Mouse (Mus musculus): ENCODE measurements around the gene Arid5b.
"Not testable (repeated sequence)": the region's sequence is repeated elsewhere in the genome, so short reads cannot be mapped to it uniquely, and the experiment has no call there.

Arid5b gene

DNA sequence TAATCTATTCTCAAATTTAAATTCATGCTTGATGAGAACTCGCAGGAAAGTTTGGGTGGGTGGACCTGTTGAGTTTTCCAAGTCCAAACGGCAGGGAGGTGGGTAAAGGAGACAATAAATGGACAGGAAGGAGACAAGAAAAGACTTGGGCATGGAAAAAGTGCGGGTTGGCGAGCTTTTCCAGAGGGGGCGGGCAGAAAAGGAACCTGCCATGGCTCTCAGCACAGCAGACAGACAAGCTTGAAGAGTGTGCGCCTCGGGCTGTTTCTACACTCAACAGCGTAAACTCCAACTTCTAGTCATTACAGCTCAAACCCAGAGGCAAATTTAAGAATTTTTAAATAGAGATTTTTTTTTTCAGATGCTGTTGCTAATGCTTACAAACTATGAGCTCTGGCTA lies 168.4 kb downstream of the Arid5b start:
- no peak for DNase-seq (ENCODE audit: low read depth, low spot score)

DNA sequence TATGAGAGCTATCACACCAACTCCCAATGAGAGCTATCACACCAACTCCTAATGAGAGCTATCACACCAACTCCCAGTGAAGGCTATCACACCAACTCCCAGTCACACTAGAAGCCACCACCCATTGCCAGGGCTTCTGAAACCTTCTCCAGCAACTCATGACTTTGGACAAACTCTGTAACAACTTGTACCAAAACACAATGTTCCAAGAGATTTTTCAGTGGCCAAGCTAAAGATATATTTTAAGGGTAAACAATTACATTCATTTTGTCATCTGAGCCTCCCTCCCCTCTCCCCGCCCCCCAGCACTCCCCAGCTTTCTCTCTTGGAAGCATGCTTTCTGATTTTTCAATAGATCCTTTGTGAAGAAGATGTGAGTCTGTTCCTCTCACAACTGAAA lies 168.9 kb downstream of the Arid5b start:
- no peak for DNase-seq (ENCODE audit: low read depth, low spot score)

DNA sequence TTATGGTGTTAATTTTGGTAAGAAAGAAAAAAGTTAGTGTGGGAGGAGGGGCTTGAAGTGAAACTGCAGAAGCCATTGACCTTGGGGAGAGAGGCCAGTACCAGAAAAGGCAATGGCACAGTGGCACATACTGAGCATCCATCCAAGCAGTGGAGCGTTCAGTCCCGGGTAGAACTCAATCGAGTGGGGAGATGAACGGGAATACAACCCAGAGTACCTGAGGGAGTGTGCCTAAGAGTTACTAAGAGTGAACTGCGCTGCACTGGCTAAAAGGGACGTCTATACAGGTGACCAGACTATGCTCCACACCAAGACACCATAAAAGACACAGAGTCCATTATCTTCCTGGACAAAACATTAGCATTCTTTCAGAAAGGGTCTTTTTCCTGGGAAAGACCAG lies 170.8 kb downstream of the Arid5b start:
- DNase-seq (ENCODE audit: low read depth, low spot score) = no peak

DNA sequence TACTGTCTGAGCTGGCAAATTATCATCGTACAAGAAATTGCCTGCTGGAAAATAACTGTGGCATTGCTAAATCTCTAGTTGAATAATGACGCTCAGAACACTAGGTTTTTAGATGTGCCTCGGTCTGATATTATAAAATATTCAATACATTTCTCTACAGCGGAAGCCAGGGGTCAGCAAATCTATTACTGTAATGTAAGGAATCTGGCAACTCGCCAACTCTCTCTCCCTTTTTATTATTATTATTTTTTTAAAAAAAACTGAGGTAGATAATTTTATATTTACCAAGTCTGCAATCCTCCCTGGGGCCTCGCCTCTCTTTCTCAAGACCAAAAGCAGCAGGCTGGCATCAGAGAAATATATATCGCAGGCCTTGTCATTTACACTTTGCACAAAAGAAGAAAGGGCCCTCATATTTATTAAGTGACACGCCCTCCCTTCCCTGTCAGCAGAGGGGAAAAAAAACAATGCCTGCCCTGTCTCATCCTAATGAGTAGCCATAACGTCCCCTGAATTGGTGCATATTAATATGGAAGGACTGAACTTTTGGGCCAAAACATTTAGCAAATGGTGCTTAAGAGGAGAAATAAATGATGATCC lies 172.1 kb downstream of the Arid5b start:
- no peak for DNase-seq (ENCODE audit: low read depth, low spot score)

DNA sequence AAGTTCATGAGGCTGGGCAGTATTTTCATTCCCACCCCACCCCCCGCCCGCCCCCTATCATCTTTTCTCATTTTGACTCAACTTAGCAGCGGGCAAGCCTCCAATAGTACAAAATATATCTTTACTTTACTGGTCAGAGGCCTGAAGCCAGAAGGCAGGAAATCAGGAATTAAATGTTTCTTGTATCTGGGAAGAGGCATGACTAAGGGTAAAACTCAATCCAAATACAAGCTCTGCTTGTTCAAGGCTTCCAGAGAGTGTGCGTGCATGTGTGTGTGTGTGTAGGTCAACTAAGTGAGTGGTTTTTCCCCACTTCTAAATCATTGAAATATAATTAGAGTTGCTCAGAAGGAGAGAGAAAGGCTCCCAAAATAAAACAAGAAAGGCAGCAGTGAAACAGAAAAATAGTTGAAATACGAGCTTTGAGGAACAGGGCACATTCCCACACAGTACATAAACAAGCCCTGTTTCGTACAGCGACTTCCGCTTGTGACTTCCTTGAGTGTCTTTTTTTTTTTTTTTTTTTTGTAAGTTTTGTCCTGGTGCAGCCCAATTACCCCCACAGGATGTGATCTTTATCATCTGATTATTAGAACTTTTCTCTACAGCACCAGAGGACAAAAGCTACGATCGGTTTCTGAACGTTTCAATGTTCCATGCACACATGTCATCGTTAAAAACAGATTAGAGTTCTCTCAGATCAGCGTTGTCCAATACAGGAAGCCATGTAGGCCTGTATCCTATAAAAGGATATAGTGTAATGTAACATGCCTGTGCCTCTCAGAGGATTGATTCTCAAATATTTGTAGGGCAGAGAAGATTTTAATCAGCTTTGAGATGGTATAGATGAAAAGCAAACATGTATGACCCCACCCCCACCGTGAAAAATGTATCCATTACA lies 173.4 kb downstream of the Arid5b start:
- no peak for DNase-seq (ENCODE audit: low read depth, low spot score)

DNA sequence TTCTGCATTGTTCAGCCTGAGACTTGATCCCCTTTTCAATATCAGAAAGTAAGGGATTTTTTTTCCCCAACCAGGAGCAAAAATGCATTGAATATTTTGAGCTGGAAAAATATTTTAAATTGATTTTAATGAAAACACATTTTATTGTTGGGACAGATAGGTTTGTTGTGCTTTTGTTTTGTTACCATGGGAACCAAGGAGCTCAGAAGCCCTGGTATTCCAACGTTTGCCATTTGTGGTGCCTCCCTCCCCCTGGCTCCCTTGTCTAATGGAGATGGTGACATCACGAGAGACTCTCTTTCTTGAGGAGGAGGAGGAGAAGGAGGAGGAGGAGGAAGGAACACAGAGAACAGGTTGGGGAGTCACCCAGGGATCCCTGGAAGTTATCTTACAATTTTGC lies 174.1 kb downstream of the Arid5b start:
- no peak for DNase-seq (ENCODE audit: low read depth, low spot score)

DNA sequence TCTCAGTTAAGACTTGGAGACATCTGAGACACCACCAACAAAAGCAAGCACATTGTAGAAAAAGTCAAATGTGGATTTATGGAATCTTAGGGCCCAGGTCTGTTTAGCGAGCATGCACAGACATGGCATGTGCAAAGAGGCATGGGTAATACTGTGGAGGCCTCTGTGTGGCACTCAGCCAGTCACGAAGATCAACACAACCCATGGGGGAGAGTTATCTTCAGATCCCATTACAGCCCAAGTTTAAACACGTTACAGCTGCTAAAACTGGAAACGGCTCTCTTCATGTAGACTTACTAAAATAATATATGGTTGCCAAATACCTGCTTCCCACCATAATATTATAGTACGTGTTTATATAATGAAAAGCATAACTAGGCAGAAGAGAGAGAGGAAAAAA lies 174.6 kb downstream of the Arid5b start:
- DNase-seq (ENCODE audit: low read depth, low spot score) = no peak

DNA sequence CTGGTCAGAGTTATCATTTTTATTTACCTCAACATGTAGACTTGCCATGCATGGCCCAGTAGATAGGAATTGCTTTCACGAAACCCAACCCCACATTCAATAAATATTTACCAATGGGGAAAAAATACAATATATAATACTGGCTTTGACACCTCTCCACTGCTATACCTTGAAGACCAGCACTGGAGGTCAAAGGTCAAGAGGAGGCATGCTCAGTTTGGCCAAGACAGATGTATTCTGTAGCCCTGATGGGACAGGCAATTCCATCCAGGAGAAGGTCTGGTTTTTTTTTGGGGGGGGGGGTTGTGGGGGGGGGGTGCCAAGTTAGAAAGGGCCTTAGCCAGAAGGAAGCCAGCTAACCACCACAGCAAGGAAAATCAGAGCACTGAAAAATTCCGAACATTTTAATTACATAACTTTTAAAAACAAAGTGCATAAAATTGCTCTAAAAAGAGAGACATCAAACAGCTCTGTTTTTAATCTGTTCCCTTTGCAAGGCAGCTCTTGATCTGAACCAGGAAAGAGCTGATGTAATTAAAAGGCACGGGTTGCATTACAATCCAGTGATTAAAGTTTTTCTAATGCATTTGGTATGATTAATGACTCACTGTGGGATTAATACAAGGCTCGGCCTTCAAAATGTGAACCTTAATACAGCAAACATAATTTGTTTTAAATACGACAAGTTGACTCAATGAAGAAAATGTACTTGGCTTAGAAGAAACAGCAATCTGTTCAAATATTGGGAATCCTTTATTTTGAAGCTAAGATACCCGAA lies 175.3 kb downstream of the Arid5b start:
- no peak for DNase-seq (ENCODE audit: low read depth, low spot score)

DNA sequence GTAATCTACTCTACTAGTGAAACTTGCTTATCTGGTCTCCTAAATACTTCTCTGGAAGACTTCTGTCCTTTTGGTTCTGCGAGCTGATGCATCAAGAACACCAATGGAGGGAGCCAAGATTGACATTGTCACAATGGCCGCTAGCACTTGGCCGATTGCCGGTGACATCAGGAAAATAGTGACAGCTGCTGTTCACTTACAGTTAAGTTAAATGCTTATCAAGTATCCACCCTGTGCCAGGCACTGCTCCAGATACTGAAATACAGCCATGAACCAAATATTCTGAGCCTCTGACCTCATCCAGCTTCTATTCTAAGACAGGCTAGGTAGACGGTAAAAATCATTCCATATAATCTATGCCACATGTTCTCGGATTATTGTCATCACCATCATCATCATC lies 176.0 kb downstream of the Arid5b start:
- no peak for DNase-seq (ENCODE audit: low read depth, low spot score)

DNA sequence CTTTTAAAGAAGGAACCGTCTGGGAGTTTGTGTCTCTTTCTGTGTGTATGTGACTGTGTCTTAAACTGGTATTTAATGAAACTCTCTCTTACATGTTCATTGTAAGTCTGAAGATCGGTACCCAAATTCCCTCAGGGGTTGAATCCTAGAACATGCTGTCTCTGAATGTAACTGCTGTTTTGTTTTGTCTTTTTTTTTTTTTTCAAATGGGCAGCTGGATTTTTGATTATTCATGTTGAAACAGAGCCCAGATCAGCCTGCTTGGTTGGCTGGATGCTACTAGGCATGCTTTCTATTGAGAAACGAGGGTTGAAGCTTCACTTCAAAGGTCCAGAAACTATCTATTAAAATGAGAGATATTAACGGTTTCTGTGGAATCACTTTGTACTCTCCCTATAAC lies 177.3 kb downstream of the Arid5b start:
- DNase-seq (ENCODE audit: low read depth, low spot score) = no peak

DNA sequence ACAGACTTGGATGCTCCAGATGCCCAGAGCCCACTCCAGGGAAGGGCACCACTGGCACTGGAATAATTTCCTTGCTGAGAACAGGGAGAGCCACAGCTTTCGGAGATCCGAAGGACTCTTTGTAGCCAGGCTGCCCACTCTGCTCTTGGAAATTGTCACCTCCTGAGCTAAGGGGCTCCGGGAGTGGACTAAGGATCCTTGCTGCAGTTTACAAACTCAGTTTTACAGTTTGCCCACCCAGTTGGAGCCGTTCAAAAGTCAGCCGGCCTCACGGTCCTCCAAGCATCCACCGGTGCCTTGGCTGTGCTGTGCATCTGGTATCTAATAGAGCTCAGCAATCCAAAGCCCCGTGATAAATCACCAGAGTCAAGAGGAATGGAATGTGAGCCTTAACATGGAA lies 178.0 kb downstream of the Arid5b start:
- no peak for DNase-seq (ENCODE audit: low read depth, low spot score)

DNA sequence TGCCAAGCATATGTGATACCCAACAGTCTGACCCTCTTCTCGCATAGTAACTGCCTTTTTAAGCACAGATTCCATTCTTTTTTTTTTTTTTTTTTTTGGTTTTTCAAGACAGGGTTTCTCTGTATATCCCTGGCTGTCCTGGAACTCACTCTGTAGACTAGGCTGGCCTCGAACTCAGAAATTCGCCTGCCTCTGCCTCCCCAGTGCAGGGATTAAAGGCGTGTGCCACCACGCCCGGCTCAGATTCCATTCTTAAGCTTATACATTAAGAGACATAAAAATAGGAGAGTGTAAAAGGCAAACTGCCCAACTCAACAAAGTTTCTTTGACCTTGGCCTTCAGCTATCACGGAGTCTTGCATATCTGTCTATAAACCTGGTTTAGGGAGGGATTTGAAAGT lies 178.7 kb downstream of the Arid5b start:
- not testable (repeated sequence) for DNase-seq (ENCODE audit: low read depth, low spot score)

DNA sequence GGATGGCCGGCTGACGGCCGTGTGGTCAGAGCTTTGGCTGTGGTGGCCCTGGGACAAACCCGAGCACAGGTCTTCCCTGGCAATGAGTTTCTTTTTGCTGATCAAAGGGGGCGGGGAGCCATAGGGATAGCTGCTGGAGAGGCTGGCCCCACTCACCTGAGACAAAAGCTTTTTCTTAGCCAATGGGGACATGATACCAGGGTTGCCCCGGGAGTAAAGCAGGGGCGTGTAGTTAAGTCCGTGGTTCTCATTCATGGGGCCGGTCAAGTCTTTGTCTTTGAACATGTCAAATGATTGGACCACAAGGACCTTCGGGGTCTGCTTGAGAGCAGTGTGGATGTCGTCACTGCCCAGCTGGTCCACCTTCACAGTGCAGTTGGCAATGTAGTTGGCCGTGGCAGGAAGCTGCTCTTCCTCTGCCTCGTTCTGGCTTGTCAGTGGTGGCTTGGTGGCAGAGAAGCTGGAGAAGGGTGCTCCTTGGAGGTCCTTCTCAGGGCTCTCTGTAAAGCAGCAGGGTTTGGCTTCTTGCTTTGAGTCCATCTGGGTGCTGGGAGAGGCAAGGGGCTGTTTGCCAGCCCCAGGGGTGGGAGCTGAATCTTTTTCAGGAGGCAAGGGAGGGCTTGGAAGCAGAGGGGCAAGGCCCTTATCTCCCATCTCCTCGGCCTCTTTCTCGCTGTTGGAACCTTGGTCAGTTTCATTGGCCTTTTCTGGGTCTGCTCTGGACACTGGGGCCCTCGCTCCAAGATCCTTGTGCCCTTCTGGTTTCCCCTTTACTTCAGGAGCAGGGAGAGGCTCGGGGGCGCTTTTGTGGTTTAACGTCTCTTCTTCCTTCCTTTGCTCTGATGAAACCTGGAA lies 180.5 kb downstream of the Arid5b start:
- DNase-seq (ENCODE audit: low read depth, low spot score) = no peak

DNA sequence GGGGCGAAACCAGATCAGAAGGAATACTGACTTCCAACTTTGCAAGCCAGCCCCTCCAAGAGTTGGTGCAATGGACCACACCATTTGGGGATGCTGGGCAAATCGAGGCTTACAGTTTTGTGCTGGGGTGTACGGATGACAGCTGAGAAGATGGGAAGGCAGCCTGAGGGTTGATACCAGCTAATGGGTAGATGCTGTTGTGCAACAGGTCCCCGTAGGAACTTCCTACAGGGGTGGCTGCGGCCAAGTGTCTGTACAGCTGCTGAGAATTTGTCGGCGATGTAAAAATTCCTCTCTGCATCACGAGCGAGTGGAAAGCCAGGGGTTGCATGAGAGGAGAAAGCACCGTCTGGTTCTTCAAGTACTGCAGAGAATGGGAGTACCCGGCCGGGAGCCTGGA lies 182.1 kb downstream of the Arid5b start:
- DNase-seq (ENCODE audit: low read depth, low spot score) = no peak

DNA sequence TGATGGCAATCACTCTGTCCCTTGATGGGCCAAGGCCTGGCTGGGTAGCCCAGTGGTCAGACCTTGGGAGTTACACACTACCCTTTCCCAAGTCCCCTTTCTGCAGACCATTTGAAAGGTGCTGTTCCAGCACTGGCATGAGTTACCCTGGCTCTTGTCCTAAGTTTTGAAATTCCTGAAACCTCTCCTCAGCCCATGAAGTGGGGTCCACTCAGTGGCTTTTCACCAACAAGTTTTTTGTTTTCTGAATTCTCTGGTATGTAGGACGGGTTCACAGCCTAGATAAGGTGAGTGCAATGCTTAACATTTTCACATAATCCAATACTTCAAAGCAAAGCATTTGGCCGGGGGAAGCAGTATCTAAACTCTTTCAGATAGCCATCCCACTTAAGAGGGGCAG lies 183.4 kb downstream of the Arid5b start:
- DNase-seq (ENCODE audit: low read depth, low spot score) = no peak

DNA sequence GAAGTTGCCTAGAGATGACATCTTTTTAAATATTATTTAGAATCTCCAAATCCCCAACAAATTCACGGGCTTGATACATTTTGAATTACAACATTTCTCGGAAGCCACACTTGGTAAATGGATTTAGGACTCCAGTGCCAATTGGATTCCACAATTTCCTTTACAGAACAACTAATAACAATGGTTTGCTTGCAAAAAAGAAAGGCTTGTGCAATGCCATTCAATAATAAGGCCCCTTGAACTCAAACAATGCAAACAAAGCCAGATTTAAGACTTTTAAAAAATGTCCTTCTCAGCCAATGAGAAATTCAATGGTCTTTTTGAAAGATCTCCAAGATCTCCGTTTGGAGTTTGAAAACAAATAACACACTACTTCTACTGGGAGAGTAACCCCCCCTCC lies 185.0 kb downstream of the Arid5b start:
- no peak for DNase-seq (ENCODE audit: low read depth, low spot score)

DNA sequence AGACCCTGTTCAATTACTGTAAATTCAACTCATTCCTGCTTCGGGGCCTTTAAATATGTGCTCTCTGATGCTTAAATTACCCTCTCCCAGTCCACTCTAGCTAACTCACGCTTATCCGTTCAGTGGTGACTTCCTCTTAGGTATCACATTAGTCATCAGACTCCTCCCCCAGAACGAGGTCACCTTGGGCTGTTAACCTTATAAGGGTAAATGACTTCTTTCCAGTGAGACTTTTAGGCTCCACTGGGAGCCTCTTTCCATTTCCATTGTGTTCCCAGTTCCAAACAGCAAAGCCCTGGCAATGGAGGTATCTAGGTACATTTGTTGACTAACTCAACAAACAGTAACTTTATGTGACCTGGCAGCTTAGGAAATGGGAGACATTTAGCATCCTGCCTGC lies 186.7 kb downstream of the Arid5b start:
- DNase-seq (ENCODE audit: low read depth, low spot score) = no peak

DNA sequence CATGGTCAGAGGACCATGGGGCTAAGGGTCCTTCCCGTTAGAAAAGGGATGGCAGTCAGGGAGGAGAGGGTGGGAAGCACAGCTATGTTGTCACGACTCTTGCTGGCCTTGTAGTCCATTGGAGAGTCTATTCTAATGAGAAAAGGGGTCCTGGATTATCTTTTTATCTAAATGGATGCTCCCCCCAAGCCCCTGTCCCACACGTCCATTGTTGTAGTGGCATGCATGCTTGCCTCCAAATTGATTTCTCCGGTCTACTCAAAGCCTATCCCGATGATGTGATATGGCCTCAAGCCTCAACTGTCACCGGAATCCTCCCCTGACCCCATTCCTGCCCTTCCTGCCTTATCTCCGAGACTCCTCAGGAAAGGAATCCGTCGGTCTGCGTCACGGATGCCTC lies 187.5 kb downstream of the Arid5b start:
- no peak for DNase-seq (ENCODE audit: low read depth, low spot score)

DNA sequence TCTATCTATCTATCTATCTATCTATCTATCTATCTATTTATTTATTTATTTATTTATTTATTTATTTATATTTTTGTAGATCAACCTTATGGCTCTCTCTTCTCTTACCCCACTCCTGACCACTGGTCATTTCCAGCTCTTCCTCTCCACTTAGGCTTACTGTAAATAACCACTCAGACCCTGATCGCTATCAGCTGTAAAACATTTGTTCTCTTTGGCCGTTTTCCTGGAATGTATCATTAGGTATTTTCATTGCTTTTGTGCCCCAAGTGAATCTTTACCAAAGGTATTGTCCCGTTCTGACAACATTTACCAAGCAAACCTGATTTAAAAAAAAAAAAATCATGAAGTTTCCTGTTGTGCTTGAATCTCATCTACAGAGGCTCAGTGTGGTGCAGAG lies 188.0 kb downstream of the Arid5b start:
- no peak for DNase-seq (ENCODE audit: low read depth, low spot score)

DNA sequence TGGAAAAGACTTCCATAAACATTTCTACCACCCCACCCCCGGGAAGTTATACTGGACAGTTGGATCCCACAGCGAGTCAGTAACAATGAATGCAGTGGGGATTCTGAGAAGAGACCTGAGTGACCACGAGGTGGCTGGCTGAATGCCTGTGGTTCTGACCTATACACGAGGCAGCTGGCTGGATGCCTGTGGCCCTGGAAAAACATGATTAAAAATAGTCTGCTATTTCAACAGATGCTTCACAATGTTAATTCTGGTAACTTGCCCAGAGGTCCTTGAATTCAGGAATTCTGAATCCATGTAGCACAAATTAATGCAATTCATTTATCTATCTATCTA lies 188.4 kb downstream of the Arid5b start:
- no peak for DNase-seq (ENCODE audit: low read depth, low spot score)

DNA sequence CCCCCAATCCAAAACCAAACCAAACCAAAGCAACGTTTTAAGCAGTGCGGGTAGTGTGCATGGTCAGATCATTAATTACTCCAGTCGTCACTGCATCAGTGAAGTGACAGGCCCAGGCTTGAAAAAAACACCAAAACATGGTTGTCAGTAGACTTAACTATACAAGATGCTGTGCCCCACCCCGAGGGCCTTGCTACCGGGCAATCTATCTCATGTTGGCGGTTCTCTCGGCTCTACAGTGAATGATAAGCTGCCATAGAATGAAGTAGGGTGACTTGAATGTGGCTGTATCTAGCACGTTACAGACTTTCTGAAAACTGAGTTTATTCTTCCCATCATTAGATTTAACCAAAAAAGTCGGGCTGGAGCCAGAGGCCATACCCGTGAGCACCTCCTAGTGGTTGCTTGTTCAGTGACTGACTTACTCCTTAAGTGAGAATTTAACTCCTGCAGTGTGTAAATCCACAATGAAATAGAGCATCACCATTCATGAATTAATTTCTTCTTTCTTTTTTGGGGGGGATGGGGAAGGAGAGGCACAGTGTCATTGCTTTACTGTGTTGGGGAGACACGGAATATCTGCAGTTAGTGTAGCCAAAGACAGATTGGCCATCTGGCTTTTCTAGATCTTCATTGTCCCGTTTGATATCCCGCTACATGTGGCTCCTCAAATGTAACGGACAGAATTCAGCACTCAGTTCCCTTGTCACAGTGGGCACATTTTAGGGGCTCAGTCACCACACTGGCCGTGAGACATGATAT lies 188.9 kb downstream of the Arid5b start:
- DNase-seq (ENCODE audit: low read depth, low spot score) = no peak

Measured in retina, adult 2 months (tissue).